Mouse (Mus musculus): ENCODE measurements around the gene Sh3bgrl2.

DNA sequence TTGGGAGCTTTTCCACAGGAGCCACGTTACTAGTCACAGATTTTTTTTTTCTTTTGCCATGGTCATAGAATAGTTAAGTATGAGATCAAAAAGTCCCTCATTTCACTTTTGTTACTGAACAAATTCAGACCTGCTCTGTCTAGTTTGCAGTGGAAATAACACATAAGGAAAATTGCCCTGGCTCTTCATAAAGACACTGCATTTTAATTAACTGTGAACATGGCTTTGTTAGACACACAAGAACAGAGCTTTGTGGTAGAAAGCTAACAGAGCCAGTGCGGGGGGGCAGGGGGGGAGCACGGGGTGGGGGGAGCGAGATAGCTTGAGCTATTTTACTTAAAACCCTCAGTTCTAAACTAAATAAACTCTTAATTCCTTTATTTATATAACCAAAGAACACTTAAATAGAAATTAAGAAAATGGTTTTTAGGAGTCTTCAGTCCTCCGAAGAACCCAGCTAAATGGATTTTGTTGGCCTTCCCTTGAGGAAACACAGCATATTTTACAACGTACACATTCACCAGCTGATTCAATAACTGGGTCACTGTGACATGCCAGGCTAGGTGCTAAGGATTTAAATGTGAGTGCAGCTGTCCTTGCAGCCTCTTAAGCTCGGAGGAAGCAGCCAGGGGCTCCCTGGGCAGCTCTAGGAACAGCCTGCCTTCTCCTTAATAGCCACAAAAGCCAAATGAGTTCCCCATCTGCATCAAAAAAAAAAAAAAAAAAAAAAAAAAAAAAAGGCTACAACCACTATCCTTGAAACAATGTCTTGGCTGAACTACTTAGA, 100.0 kb downstream of the Sh3bgrl2 start:
- TF ChIP-seq POLR2A (IDR thresholded peaks at IDR 0.05; ENCODE audit: extremely low read depth, insufficient read depth, low read length) (no peak), CTCF (IDR thresholded peaks at IDR 0.05; ENCODE audit: extremely low read depth, insufficient read depth, low read length) (no peak)
